Mouse (Mus musculus) liver, postnatal 0 days (tissue): Measurements from ENCODE around the gene Alpk1.

Experiments used
- CTCF ChIP-seq: sonication (generic); IDR thresholded peaks from 2 replicates; pipeline ENCODE4 v1.5.1; 2016; ENCODE audit warnings: antibody characterized with exemption, low read depth
- EP300 ChIP-seq: IDR thresholded peaks from 2 replicates; pipeline ENCODE4 v1.6.1; 2016; ENCODE audit warnings: antibody characterized with exemption, low read depth, mild to moderate bottlenecking

GRCm38 (mm10) chr3:127634101-127634983 lies 146.0 kb downstream of the Alpk1 start:
- TF ChIP-seq CTCF: peak; percentile 90
- no peak for TF ChIP-seq EP300
